Mouse (Mus musculus): Measurements from ENCODE around the gene Kcnq1. TPM values are rescaled to one million over a fixed set of nuclear protein-coding genes. Genes with fewer than 3 reads are reported as not detected.

Gene Kcnq1
- polyA plus RNA-seq, 1 experiment = 0.79 TPM

- TF ChIP-seq CTCF (IDR thresholded peaks at IDR 0.05; ENCODE audit: extremely low read depth, insufficient read depth, low read length) = no peak
- TF ChIP-seq POLR2A (IDR thresholded peaks at IDR 0.05; ENCODE audit: extremely low read depth, insufficient read depth, low read length) = no peak
- no peaks in the 10 kb centered on the region for H3K4me1 ChIP-seq (ENCODE audit: control insufficient read depth, insufficient read depth, low read length)
Measured at GRCm38 (mm10) chr7:143108200-143108599, 2.0 kb downstream of the Kcnq1 start.

DNA sequence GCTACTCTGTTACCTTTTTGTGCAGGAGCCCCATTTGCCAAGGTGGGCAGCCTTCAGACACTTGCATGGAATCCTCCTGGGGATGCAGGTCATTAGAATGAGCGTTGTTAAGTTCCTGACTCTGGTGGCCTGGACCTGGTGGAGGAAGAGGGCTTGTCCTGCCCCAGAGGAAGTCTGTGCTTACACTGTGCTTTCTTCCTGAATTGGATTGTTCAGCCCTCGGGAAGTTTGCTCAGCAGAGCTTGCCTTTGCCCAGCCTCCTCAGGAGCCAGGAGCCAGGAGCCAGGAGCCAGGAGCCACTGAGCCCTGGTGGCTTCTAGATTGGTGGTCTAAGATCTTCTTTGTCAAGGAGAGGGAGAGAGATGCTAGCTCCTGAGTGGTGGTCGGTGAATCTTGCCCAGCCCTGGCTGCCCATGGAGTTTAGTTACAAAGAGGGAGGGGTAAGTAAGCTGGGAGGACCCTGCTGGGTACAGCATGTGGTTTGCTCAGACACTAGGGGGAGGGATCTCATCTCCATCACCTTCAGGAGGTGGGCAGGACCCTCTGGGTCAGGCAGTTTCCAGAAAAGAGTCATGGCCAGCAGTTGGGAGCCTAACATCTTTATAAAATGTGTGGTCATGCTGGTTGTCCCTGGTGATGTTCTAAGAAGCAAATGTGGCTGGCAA is 3.0 kb downstream of the Kcnq1 start:
- H3K4me1 ChIP-seq (ENCODE audit: control insufficient read depth, insufficient read depth, low read length) = no peaks in the 10 kb centered on the region
- no peak overlapping the region for H3K4me3 ChIP-seq (ENCODE audit: insufficient read depth, low read length)
- no peak overlapping the region for H3K27ac ChIP-seq (ENCODE audit: insufficient read depth, low read length)
- TF ChIP-seq POLR2A (IDR thresholded peaks at IDR 0.05; ENCODE audit: extremely low read depth, insufficient read depth, low read length) = no peak
- TF ChIP-seq CTCF (IDR thresholded peaks at IDR 0.05; ENCODE audit: extremely low read depth, insufficient read depth, low read length) = no peak

More at GRCm38 (mm10) chr7:143108200-143108599, 2.0 kb downstream of the Kcnq1 start:
- Histone ChIP-seq H3K27ac (ENCODE audit: insufficient read depth, low read length) (no peak overlapping the region), H3K4me3 (ENCODE audit: insufficient read depth, low read length) (no peak overlapping the region)

GRCm38 (mm10) chr7:143109696-143110095 is 3.5 kb downstream of the Kcnq1 start:
- H3K4me3 ChIP-seq (ENCODE audit: insufficient read depth, low read length) = no peak overlapping the region
- H3K4me1 ChIP-seq (ENCODE audit: control insufficient read depth, insufficient read depth, low read length) = no peaks in the 10 kb centered on the region
- TF ChIP-seq POLR2A (IDR thresholded peaks at IDR 0.05; ENCODE audit: extremely low read depth, insufficient read depth, low read length) (no peak), CTCF (IDR thresholded peaks at IDR 0.05; ENCODE audit: extremely low read depth, insufficient read depth, low read length) (no peak)
- no peak overlapping the region for H3K27ac ChIP-seq (ENCODE audit: insufficient read depth, low read length)

DNA sequence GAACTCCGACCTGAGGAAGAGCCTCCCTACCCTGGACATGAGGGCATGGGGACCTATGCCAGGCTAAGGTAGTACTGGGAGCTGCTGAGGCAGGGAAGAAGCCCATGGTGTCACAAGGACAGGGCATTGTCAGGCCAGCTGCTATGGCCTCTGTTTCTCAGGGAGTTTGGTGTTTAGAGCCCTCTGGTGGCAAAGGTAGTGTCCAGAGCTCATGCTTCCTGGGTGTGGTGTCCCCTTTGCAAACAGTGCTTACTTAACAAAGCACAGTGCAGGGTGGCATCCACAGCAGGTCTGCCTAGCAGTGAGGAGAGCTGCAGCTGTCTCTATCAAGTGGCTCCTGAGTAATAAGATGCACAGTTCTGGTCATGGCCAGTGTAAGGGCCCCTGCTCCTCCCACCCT is 4.6 kb downstream of the Kcnq1 start:
- Histone ChIP-seq H3K4me3 (ENCODE audit: insufficient read depth, low read length) (no peak overlapping the region), H3K4me1 (ENCODE audit: control insufficient read depth, insufficient read depth, low read length) (no peaks in the 10 kb centered on the region), H3K27ac (ENCODE audit: insufficient read depth, low read length) (no peak overlapping the region)
- TF ChIP-seq POLR2A (IDR thresholded peaks at IDR 0.05; ENCODE audit: extremely low read depth, insufficient read depth, low read length) (no peak), CTCF (IDR thresholded peaks at IDR 0.05; ENCODE audit: extremely low read depth, insufficient read depth, low read length) (0 out of 2 replicates have a peak, but pooled peaks have one; percentile 2)

- TF ChIP-seq POLR2A (IDR thresholded peaks at IDR 0.05; ENCODE audit: extremely low read depth, insufficient read depth, low read length) (no peak), CTCF (IDR thresholded peaks at IDR 0.05; ENCODE audit: extremely low read depth, insufficient read depth, low read length) (no peak)
- Histone ChIP-seq H3K27ac (ENCODE audit: insufficient read depth, low read length) (no peak overlapping the region), H3K4me1 (ENCODE audit: control insufficient read depth, insufficient read depth, low read length) (no peaks in the 10 kb centered on the region), H3K4me3 (ENCODE audit: insufficient read depth, low read length) (no peak overlapping the region)
Measured at GRCm38 (mm10) chr7:143111719-143112118, 5.6 kb downstream of the Kcnq1 start.

DNA sequence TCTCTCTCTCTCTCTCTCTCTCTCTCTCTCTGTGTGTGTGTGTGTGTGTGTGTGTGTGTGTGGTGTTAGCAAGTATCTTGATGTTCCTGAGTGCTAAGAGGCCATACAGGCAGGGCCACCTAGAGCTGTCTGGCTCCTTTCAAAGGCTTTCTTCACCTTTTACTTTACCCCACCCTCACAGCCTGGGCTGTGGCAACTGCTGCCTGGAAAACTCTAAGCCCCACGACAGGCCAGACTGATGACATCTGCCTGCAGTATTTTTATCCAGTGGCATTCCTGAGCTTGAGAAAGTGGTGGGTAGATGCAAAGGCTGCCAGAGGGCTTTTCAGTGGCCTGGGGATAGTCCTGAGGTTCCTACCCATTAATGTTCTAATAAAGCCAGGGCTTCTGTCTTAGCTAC is 6.2 kb downstream of the Kcnq1 start:
- TF ChIP-seq CTCF (IDR thresholded peaks at IDR 0.05; ENCODE audit: extremely low read depth, insufficient read depth, low read length) (no peak), POLR2A (IDR thresholded peaks at IDR 0.05; ENCODE audit: extremely low read depth, insufficient read depth, low read length) (no peak)

GRCm38 (mm10) chr7:143114773-143115172 is 8.6 kb downstream of the Kcnq1 start:
- Histone ChIP-seq H3K4me1 (ENCODE audit: control insufficient read depth, insufficient read depth, low read length) (no peaks in the 10 kb centered on the region), H3K27ac (ENCODE audit: insufficient read depth, low read length) (no peak overlapping the region), H3K4me3 (ENCODE audit: insufficient read depth, low read length) (no peak overlapping the region)
- TF ChIP-seq CTCF (IDR thresholded peaks at IDR 0.05; ENCODE audit: extremely low read depth, insufficient read depth, low read length) = no peak
- no peak for TF ChIP-seq POLR2A (IDR thresholded peaks at IDR 0.05; ENCODE audit: extremely low read depth, insufficient read depth, low read length)

More for the DNA sequence above, 6.2 kb downstream of the Kcnq1 start:
- no peaks in the 10 kb centered on the region for H3K4me1 ChIP-seq (ENCODE audit: control insufficient read depth, insufficient read depth, low read length)
- H3K27ac ChIP-seq (ENCODE audit: insufficient read depth, low read length) = no peak overlapping the region
- no peak overlapping the region for H3K4me3 ChIP-seq (ENCODE audit: insufficient read depth, low read length)

GRCm38 (mm10) chr7:143116521-143116920 is 10.4 kb downstream of the Kcnq1 start:
- Histone ChIP-seq H3K4me1 (ENCODE audit: control insufficient read depth, insufficient read depth, low read length) (no peaks in the 10 kb centered on the region), H3K4me3 (ENCODE audit: insufficient read depth, low read length) (no peak overlapping the region), H3K27ac (ENCODE audit: insufficient read depth, low read length) (no peak overlapping the region)
- TF ChIP-seq CTCF (IDR thresholded peaks at IDR 0.05; ENCODE audit: extremely low read depth, insufficient read depth, low read length) (no peak), POLR2A (IDR thresholded peaks at IDR 0.05; ENCODE audit: extremely low read depth, insufficient read depth, low read length) (no peak)

DNA sequence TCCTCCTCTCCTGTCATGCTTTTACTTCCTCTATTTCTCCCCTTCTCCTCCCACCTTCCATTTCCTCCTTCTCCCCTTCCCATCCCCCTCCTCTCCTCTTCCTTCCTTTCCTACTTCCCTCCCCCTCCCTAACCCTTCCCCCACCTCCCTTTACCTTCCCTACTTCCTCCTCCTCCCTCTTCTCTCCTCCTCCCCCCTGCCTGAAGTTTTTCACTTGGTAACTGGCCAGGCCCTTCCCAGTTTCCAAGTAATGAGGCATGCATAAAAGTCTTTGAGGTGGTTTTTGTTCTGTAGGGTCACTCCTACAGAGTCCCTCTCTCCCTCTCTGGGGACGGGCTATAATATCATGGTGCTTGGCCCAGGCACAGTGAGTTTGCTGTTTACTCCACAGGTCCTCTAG is 13.2 kb downstream of the Kcnq1 start:
- H3K27ac ChIP-seq (ENCODE audit: insufficient read depth, low read length) = no peak overlapping the region

GRCm38 (mm10) chr7:143119826-143120225 is 13.7 kb downstream of the Kcnq1 start:
- H3K4me1 ChIP-seq (ENCODE audit: control insufficient read depth, insufficient read depth, low read length) = no peaks in the 10 kb centered on the region
- no peak overlapping the region for H3K4me3 ChIP-seq (ENCODE audit: insufficient read depth, low read length)
- H3K27ac ChIP-seq (ENCODE audit: insufficient read depth, low read length) = no peak overlapping the region
- TF ChIP-seq POLR2A (IDR thresholded peaks at IDR 0.05; ENCODE audit: extremely low read depth, insufficient read depth, low read length) (no peak), CTCF (IDR thresholded peaks at IDR 0.05; ENCODE audit: extremely low read depth, insufficient read depth, low read length) (no peak)

More for the DNA sequence above, 13.2 kb downstream of the Kcnq1 start:
- H3K4me3 ChIP-seq (ENCODE audit: insufficient read depth, low read length) = no peak overlapping the region
- TF ChIP-seq POLR2A (IDR thresholded peaks at IDR 0.05; ENCODE audit: extremely low read depth, insufficient read depth, low read length) = no peak
- TF ChIP-seq CTCF (IDR thresholded peaks at IDR 0.05; ENCODE audit: extremely low read depth, insufficient read depth, low read length) = no peak
- no peaks in the 10 kb centered on the region for H3K4me1 ChIP-seq (ENCODE audit: control insufficient read depth, insufficient read depth, low read length)
